Mouse (Mus musculus): ENCODE measurements around the gene Cdr2.
A peak's percentile ranks its signal among the peaks of the same experiment; 100 is the strongest.
"Not testable (repeated sequence)": the region's sequence is repeated elsewhere in the genome, so short reads cannot be mapped to it uniquely, and the experiment has no call there.

The Cdr2 gene

GRCm38 (mm10) chr7:120982200-120982841 lies at the start of gene Cdr2, which contains the start of gene Mfsd13b:
Gene Cdr2, minus strand, starts transcription at chr7:120982312.
Gene Mfsd13b, plus strand, starts transcription at chr7:120982509.
- peak; percentile 94 to 97 for DNase-seq

GRCm38 (mm10) chr7:121029947-121030346 lies 47.8 kb upstream of the Cdr2 start:
- DNase-seq: not testable (repeated sequence)

- DNase-seq: no peak
These were observed 44.2 kb upstream of the Cdr2 start for GRCm38 (mm10) chr7:121026300-121026699.

- no peak for DNase-seq
These were observed 43.3 kb upstream of the Cdr2 start for GRCm38 (mm10) chr7:121025221-121026008.

DNA sequence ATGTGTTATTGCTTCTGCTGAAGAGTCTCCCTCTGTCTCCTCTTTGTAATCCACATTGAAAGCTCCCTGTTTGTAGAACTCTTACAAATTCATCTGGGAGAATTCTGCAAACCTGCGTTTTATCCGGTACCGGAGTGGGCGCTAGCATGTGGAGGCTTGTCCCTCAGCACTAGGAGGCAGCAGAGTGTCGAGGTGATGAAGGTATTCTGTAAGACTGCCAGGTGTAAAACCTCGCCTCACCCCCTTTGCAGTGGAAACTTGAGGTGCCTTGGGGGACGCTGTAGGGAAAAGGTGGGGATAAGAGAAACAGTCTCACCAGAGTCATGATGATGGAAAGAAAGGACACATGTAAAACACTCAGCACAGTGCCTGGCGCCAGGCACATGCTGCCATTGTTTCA lies 38.2 kb upstream of the Cdr2 start:
- peak in 1 of 2 experiments; percentile 24 for DNase-seq

- DNase-seq: no peak
These were observed 36.7 kb upstream of the Cdr2 start for GRCm38 (mm10) chr7:121018778-121019177.

DNA sequence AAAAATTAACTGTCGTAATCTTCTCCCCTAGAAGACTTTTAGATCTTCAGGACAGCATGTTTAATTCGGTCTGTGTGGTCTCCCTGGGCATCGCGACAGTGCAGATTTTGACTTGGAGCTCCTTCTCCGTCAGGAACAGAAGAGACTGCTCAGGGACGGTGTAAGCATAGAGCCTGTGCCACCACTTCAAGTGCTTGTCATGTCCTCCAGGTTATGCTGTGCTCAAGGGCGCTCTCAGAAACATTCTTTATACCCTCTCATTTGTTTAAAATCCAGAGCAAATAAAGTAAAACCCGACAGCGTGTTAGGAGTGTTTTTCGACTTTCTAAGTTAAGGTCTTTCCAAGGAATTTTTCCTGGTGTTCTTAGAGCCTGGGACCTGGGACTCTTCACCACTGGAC lies 32.4 kb upstream of the Cdr2 start:
- DNase-seq: no peak

GRCm38 (mm10) chr7:121011794-121012689 lies 29.9 kb upstream of the Cdr2 start:
- no peak for DNase-seq

- DNase-seq: no peak
These were observed 21.8 kb upstream of the Cdr2 start for GRCm38 (mm10) chr7:121003793-121004418.

DNA sequence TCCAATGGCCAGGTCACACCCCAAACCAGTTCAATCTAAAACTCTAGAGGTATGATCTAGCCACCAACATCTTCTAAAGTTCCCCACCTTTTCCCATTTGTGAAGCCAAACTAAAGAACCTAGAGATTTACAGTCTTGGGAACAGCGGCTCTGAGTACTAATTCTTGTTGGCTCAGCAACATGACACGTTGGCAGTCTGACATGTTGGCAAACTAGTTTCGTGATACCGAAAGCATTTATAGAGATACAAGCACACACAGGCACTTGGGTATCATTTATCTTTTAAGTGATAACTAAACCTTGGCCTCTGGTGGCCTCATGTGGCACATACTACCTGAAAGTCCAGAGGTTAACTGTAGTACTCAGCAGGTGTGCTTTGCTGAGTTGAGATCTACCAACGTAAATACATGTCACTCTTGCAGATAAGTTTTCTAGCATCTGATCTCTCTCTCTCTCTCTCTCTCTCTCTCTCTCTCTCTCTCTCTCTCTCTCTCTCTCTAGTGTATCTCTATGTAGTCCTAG lies 20.4 kb upstream of the Cdr2 start:
- DNase-seq: no peak

GRCm38 (mm10) chr7:121001879-121002278 lies 19.8 kb upstream of the Cdr2 start:
- no peak for DNase-seq

GRCm38 (mm10) chr7:121000065-121000822 lies 18.1 kb upstream of the Cdr2 start:
- DNase-seq: no peak

GRCm38 (mm10) chr7:120999021-120999530 lies 17.0 kb upstream of the Cdr2 start:
- DNase-seq: no peak

GRCm38 (mm10) chr7:120991191-120991590 lies 9.1 kb upstream of the Cdr2 start:
- no peak for DNase-seq

GRCm38 (mm10) chr7:120982968-120983367 lies 856 bp upstream of the Cdr2 start:
- no peak for DNase-seq

GRCm38 (mm10) chr7:120980931-120981924 lies 884 bp downstream of the Cdr2 start:
- peak; percentile 50 to 55 for DNase-seq

- no peak for DNase-seq
These were observed 2.1 kb downstream of the Cdr2 start for GRCm38 (mm10) chr7:120980041-120980440.

GRCm38 (mm10) chr7:120977063-120977462 lies 5.0 kb downstream of the Cdr2 start:
- peak; percentile 35 to 70 for DNase-seq

- DNase-seq: no peak
These were observed 8.1 kb downstream of the Cdr2 start for GRCm38 (mm10) chr7:120974001-120974400.

DNA sequence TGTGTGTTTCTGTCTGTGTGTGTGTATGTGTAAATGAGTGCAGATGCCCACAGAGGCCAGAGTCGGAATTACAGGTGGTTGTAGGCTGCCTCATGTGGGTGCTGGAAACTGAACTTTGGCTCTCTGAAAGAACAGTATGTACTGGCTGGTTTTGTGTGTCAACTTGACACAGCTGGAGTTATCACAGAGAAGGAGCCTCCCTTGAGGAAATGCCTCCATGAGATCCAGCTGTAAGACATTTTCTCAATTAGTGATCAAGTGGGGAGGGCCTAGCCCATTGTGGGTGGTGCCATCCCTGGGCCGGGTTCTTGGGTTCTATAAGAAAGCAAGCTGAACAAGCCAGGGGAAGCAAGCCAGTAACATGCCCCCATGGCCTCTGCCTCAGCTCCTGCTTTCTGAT lies 9.6 kb downstream of the Cdr2 start:
- DNase-seq: not testable (repeated sequence)

Data from lung, postnatal 4 days (tissue).